Mouse (Mus musculus) embryo, embryonic 9.5 days (tissue): ENCODE measurements around the gene Brpf1.

ENCODE experiments used
- DNase-seq: peaks from one replicate; pipeline ENCODE4 v3.0.0-alpha.2; 2017; ENCODE audit errors: extremely low spot score

The Brpf1 gene

GRCm38 (mm10) chr6:113352820-113353219 lies 45.9 kb downstream of the Brpf1 start:
- no peak for DNase-seq

GRCm38 (mm10) chr6:113353696-113354095 lies 46.8 kb downstream of the Brpf1 start:
- DNase-seq = no peak

DNA sequence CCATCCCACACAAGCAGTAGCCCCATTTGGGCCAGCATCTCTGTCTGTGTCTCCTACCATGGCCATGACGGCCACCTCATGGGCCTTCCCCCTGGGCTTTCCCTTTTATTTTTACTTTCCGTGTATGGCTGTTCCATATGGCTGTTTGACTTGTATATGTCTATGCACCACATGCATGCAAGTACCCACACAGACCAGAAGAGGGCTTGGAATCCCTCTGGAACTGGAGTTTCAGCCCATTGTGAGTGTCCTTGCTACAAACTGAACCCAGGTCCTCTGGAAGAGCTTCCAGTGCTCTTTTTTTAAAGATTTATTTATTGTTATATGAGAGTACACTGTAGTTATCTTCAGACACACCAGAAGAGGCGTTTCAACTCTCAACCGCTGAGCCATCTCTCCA lies 54.5 kb downstream of the Brpf1 start:
- DNase-seq = no peak

- no peak for DNase-seq
Measured at GRCm38 (mm10) chr6:113362241-113362640, 55.3 kb downstream of the Brpf1 start.

- no peak for DNase-seq
Measured at GRCm38 (mm10) chr6:113364518-113365135, 57.7 kb downstream of the Brpf1 start.

GRCm38 (mm10) chr6:113366639-113367038 lies 59.7 kb downstream of the Brpf1 start:
- DNase-seq = no peak

DNA sequence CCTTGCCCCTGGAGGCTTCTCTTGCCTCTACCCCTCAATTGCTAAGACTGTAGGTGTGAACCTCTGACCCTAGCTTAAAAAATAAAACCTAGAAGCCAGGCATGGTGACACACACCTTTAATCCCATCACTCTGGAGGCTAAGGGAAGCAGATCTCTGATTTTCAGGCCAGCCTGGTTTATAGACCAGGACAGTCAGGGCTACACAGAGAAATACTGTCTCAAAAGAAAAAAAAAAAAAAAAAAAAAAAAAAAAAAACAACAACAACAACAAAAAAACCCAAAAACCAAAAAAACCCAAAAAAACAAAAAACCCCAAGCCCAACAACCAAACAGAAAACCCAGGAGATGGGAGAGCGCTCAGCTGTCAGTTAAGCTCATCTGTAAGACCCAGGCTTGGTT lies 60.6 kb downstream of the Brpf1 start:
- DNase-seq = no peak

- DNase-seq = no peak
Measured at GRCm38 (mm10) chr6:113368124-113368523, 61.2 kb downstream of the Brpf1 start.

GRCm38 (mm10) chr6:113368577-113368976 lies 61.6 kb downstream of the Brpf1 start:
- DNase-seq = no peak

- DNase-seq = no peak
Measured at GRCm38 (mm10) chr6:113370194-113370929, 63.4 kb downstream of the Brpf1 start.

- DNase-seq = no peak
Measured at GRCm38 (mm10) chr6:113373491-113373890, 66.6 kb downstream of the Brpf1 start.
